Mouse (Mus musculus): Measurements from ENCODE around the gene Stmn3.

GRCm38 (mm10) chr2:181332542-181332941 lies 18.2 kb upstream of the Stmn3 start:
- no peak for TF ChIP-seq POLR2A (IDR thresholded peaks at IDR 0.05; ENCODE audit: insufficient read depth, low read length)
- TF ChIP-seq CTCF (IDR thresholded peaks at IDR 0.05; ENCODE audit: low read depth, low read length), result no peak
